Mouse (Mus musculus) right cerebral cortex, postnatal 36 days (tissue): ENCODE data around the gene Grk3.
A peak's percentile ranks its signal among the peaks of the same experiment; 100 is the strongest.

Source experiments
- DNase-seq, 2 experiments: peaks; one replicate each; pipeline ENCODE4 v3.0.0; 2022; ENCODE audit warnings: low spot score in 2 of 2, mixed read lengths in 1 of 2

Grk3 gene

GRCm38 (mm10) chr5:112872999-112873398 lies 142.6 kb downstream of the Grk3 start:
- no peak for DNase-seq

- peak; percentile 36 to 56 for DNase-seq
Measured at GRCm38 (mm10) chr5:112870729-112871128, 144.9 kb downstream of the Grk3 start.

GRCm38 (mm10) chr5:112868620-112869019 lies 147.0 kb downstream of the Grk3 start:
- DNase-seq: no peak

- DNase-seq: no peak
Measured at GRCm38 (mm10) chr5:112864719-112865367, 150.7 kb downstream of the Grk3 start.
